Mouse (Mus musculus) liver, embryonic 14.5 days (tissue): ENCODE measurements around the gene Sipa1. TPM values are rescaled to one million over a fixed set of nuclear protein-coding genes. Genes with fewer than 3 reads are reported as not detected.

Experiments
- ATAC-seq: fragments of 200-750 bp; cut with Nextera tagmentation; 2 replicates; pipeline ENCODE4 v1.8.0; 2017; ENCODE audit warnings: moderate number of reproducible peaks, mild to moderate bottlenecking, moderate library complexity; ENCODE audit not compliant: insufficient read depth
- DNase-seq, 3 experiments: peaks; one replicate each; pipeline ENCODE4 v3.0.0-alpha.2; 2012 to 2013; ENCODE audit warnings: low read depth in 3 of 3, low spot score in 3 of 3
- H3K27ac ChIP-seq: fragments of 300-500 bp; sonication (generic); 2 replicates; pipeline ENCODE4 v1.5.1; 2014; ENCODE audit warnings: moderate library complexity, mild to moderate bottlenecking, control low read depth, inconsistent platforms
- H3K27me3 ChIP-seq: fragments of 300-500 bp; sonication (generic); 2 replicates; pipeline ENCODE4 v1.6.1; 2014; ENCODE audit warnings: mild to moderate bottlenecking, low read length, moderate library complexity; ENCODE audit not compliant: control insufficient read depth, insufficient read depth
- H3K36me3 ChIP-seq: fragments of 300-500 bp; sonication (generic); replicated peaks from 2 replicates; pipeline ENCODE4 v1.6.1; 2014; ENCODE audit warnings: low read depth; ENCODE audit not compliant: control insufficient read depth, insufficient read depth
- H3K4me1 ChIP-seq, 2 experiments: fragments of 200-500 bp in 1 of 2; fragments of 300-500 bp in 1 of 2; sonication (generic) in 1 of 2; replicated peaks; 2 replicates each; pipeline ENCODE4 v1.6.1; 2012 to 2014; ENCODE audit warnings: antibody characterized with exemption in 1 of 2, inconsistent platforms in 1 of 2, low read length in 1 of 2; ENCODE audit not compliant: control insufficient read depth in 2 of 2, insufficient read depth in 2 of 2
- H3K4me2 ChIP-seq: fragments of 300-500 bp; sonication (generic); 2 replicates; pipeline ENCODE4 v1.6.1; 2014; ENCODE audit warnings: low read depth, mild to moderate bottlenecking, control low read depth, moderate library complexity
- H3K4me3 ChIP-seq, 2 experiments: fragments of 200-500 bp in 1 of 2; fragments of 300-500 bp in 1 of 2; sonication (generic) in 1 of 2; 2 replicates each; pipeline ENCODE4 v1.5.1; 2012 to 2014; ENCODE audit warnings: low read depth in 2 of 2, low read length in 2 of 2, mild to moderate bottlenecking in 2 of 2, control low read depth in 1 of 2, inconsistent platforms in 1 of 2, moderate library complexity in 1 of 2; ENCODE audit not compliant: insufficient read depth in 1 of 2
- H3K9ac ChIP-seq: fragments of 300-500 bp; sonication (generic); replicated peaks from 2 replicates; pipeline ENCODE4 v1.6.1; 2014; ENCODE audit warnings: mild to moderate bottlenecking, control low read depth, moderate library complexity
- H3K9me3 ChIP-seq: fragments of 300-500 bp; sonication (generic); 2 replicates; pipeline ENCODE4 v1.6.1; 2016; ENCODE audit warnings: low read length, mixed read lengths; ENCODE audit not compliant: control insufficient read depth
- CTCF ChIP-seq: IDR thresholded peaks from 2 replicates; pipeline ENCODE4 v1.5.1; 2016; ENCODE audit warnings: antibody characterized with exemption, low read depth, control low read depth
- EP300 ChIP-seq: IDR thresholded peaks from 2 replicates; pipeline ENCODE4 v1.6.1; 2016; ENCODE audit warnings: antibody characterized with exemption, low read depth
- WGBS: fragments of 180-500 bp; shearing (Covaris S2); extraction: QIAGEN DNeasy Blood & Tissue Kit; methylation state at CpG from one replicate; pipeline ENCODE4 v1.1.7; 2014; ENCODE audit not compliant: insufficient replicate concordance; 5-methylcytosine and 5-hydroxymethylcytosine counted together
- polyA plus RNA-seq, 2 experiments: library from polyadenylated mRNA; depleted of rRNA in 1 of 2; stranded (reverse) in 1 of 2; unstranded in 1 of 2; fragments of >200 nt; fragmentation: Nextera tagmentation in 1 of 2; extraction: Ambion mirVana in 1 of 2; gene quantifications; 2 replicates each; pipeline versions ENCODE4 v1.2.1 to v1.2.3; 2012 to 2014

Gene Sipa1
- polyA plus RNA-seq, 2 experiments, result 14.3 to 27.5 TPM

DNA sequence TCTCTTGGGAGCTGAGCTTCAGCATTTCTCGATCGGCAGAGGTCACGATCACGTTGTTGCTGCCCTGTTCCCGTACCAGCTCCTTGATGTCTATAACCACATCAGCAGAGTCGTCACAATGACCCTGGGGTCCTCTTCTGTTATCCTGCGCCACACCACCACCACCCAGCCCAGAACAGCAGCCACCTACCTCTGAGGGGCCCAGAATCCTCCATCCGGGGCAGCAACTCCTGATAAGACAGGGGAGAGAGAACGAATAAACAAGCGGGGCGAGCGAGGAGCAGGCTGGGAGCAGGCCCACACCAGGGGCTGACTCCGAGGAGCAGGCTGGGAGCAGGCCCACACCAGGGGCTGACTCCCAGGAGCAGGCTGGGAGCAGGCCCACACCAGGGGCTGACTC, 22.9 kb upstream of the Sipa1 start:
- peaks cover 44% of the 10 kb centered on the region for H3K36me3 ChIP-seq
- peak overlapping the region; percentile 29 to 30 for H3K4me3 ChIP-seq
- peak overlapping the region; percentile 58 for H3K27ac ChIP-seq

DNA sequence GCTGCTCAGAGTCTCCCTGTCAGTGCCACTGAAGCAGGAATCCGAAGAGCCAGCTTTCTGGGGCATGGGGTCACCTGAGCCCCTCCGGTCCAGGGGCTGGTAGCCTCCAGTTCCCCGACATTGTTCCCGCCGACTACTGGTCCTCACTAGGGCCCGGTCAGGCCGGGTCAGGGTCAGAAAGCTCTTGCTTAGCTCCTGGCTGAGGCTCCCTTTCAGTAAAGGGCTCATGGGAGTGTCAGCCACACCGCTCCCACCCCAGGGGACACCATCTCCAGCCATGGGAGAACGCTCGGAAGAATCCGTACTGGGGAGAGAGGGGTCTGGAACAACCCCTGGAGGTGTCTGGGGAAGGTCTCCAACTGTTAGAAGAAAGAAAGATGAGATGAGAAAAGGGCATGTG, 22.4 kb upstream of the Sipa1 start:
- no peaks in the 10 kb centered on the region for H3K27me3 ChIP-seq
- 83% methylated on average over 11 of the region's 11 CpGs for WGBS
- TF ChIP-seq EP300, result no peak
- TF ChIP-seq CTCF, result no peak
- DNase-seq, result no peak
- no peaks in the 10 kb centered on the region for H3K9me3 ChIP-seq
- H3K36me3 ChIP-seq, result peaks cover 44% of the 10 kb centered on the region
- H3K4me2 ChIP-seq, result peak overlapping the region; percentile 100
- H3K9ac ChIP-seq, result peak overlapping the region; percentile 60
- H3K4me3 ChIP-seq, result peak overlapping the region in 1 of 2 experiments; percentile 30; a peak in 1 of 4 replicates
- no peak for ATAC-seq
- H3K4me1 ChIP-seq, result peaks cover 12 to 15% of the 10 kb centered on the region in 2 experiments
- peak overlapping the region; percentile 58 for H3K27ac ChIP-seq

More for the DNA sequence above, 22.9 kb upstream of the Sipa1 start:
- Histone ChIP-seq H3K9me3 (no peaks in the 10 kb centered on the region), H3K27me3 (no peaks in the 10 kb centered on the region), H3K4me1 (peaks cover 15 to 17% of the 10 kb centered on the region in 2 experiments), H3K9ac (peak overlapping the region; percentile 60), H3K4me2 (peak overlapping the region; percentile 100)
- DNase-seq, result no peak
- ATAC-seq, result no peak
- no peak for TF ChIP-seq EP300
- no peak for TF ChIP-seq CTCF
- WGBS, result 48% methylated on average over 13 of the region's 13 CpGs

DNA sequence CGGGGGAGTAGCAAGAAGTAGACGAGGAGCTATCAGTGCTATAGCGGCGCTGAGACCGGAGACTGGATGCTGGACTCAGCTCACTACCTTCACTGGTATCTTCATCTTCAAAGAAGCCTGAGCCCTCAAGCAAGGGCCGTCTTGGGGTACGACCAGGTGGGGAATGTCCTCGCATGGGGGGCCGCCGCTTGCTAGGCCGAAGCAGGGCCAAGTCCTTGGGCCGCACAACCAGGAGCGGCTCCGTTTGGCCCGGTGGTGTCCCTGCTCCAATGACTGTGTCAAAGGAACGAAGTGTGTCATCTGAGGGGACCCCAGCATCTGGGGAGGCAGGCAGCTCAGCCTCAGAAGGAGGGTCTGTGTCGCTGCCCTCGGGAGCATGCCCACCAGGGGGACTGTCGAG, 21.9 kb upstream of the Sipa1 start:
- Histone ChIP-seq H3K27me3 (no peaks in the 10 kb centered on the region), H3K27ac (no peak overlapping the region), H3K4me2 (no peak overlapping the region), H3K4me1 (peaks cover 12% of the 10 kb centered on the region in 2 experiments), H3K9ac (no peak overlapping the region), H3K36me3 (peaks cover 43% of the 10 kb centered on the region), H3K4me3 (no peak overlapping the region), H3K9me3 (no peaks in the 10 kb centered on the region)
- TF ChIP-seq EP300 (no peak), CTCF (no peak)
- WGBS, result 91% methylated on average over 19 of the region's 19 CpGs
- DNase-seq, result no peak
- no peak for ATAC-seq

DNA sequence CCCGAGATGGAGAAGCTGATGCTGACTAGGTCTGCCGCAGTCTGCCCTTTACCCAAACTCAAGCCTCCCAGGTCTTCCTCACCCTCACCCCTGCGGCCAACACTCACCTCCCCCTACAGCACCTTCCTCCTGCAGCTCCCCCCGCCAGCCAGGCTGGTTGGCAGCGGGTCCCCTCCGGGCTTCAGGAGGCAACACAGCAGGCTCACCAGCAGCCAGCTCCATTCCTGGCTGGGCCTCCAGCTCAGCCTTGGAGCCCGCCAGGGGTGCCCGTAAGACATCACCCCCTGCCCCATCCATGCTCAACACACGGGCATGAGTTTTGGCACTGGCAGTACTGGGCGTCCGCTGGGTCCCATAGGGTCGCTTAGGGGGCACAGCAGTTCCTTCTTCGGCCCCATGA, 21.5 kb upstream of the Sipa1 start:
- no peak for ATAC-seq
- 90% methylated on average over 13 of the region's 13 CpGs for WGBS
- H3K4me2 ChIP-seq, result no peak overlapping the region
- no peak overlapping the region for H3K4me3 ChIP-seq
- peaks cover 9 to 12% of the 10 kb centered on the region in 2 experiments for H3K4me1 ChIP-seq
- no peak overlapping the region for H3K27ac ChIP-seq
- no peak for DNase-seq
- no peaks in the 10 kb centered on the region for H3K9me3 ChIP-seq
- H3K9ac ChIP-seq, result no peak overlapping the region
- peaks cover 46% of the 10 kb centered on the region for H3K36me3 ChIP-seq
- TF ChIP-seq EP300, result no peak
- TF ChIP-seq CTCF, result no peak
- H3K27me3 ChIP-seq, result no peaks in the 10 kb centered on the region

DNA sequence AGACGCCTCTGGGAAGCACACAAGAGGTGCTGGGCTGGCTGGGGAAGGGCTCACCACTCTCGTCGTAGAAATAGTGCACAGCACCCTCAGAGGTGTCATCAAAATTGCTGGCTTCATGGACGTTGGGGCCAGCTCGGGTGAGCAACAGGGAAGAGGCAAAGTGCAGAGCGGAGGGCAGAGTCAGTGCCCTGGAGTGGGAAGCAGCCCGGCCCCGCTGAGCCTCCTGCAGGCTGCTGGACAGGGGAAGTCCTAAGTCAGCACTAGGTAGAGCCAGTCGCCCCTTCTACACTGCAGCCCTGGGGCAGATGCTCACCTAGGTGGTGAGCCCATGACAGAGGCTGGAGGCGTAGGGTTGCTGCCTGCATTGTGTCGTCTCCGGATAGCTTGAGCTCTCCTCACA, 20.7 kb upstream of the Sipa1 start:
- DNase-seq (no peak), ATAC-seq (no peak)
- Histone ChIP-seq H3K4me2 (no peak overlapping the region), H3K9me3 (no peaks in the 10 kb centered on the region), H3K4me1 (peaks cover 9 to 12% of the 10 kb centered on the region in 2 experiments), H3K4me3 (no peak overlapping the region), H3K9ac (no peak overlapping the region), H3K36me3 (peaks cover 53% of the 10 kb centered on the region), H3K27me3 (no peaks in the 10 kb centered on the region), H3K27ac (no peak overlapping the region)
- WGBS, result 89% methylated on average over 12 of the region's 12 CpGs
- TF ChIP-seq EP300 (no peak), CTCF (no peak)
